Mouse (Mus musculus) kidney, postnatal 36 days (tissue): ENCODE results near the gene Slamf1.
"Not testable (repeated sequence)": the region's sequence is repeated elsewhere in the genome, so short reads cannot be mapped to it uniquely, and the experiment has no call there.

ENCODE experiments used
- DNase-seq, 2 experiments: peaks; one replicate each; pipeline ENCODE4 v3.0.0; 2021 to 2022; ENCODE audit warnings: mixed read lengths in 2 of 2

The Slamf1 gene

GRCm38 (mm10) chr1:171811048-171811447 is 44.1 kb downstream of the Slamf1 start:
- DNase-seq = not testable (repeated sequence)

GRCm38 (mm10) chr1:171815545-171816439 is 48.9 kb downstream of the Slamf1 start:
- peak; percentile 22 to 32 for DNase-seq

GRCm38 (mm10) chr1:171816991-171817390 is 50.1 kb downstream of the Slamf1 start:
- DNase-seq = no peak

GRCm38 (mm10) chr1:171821331-171821730 is 54.4 kb downstream of the Slamf1 start:
- DNase-seq = no peak

- DNase-seq = no peak
Measured at GRCm38 (mm10) chr1:171825462-171825861, 58.5 kb downstream of the Slamf1 start.

GRCm38 (mm10) chr1:171826164-171826563 is 59.2 kb downstream of the Slamf1 start:
- DNase-seq = peak in 1 of 2 experiments; percentile 13

GRCm38 (mm10) chr1:171827674-171828073 is 60.7 kb downstream of the Slamf1 start:
- no peak for DNase-seq

- DNase-seq = no peak
Measured at GRCm38 (mm10) chr1:171839488-171839887, 72.6 kb downstream of the Slamf1 start, which contains the start of gene Cd84. Gene Cd84, plus strand, starts transcription at chr1:171839697.

GRCm38 (mm10) chr1:171840450-171841023 is 73.6 kb downstream of the Slamf1 start:
- DNase-seq = no peak

GRCm38 (mm10) chr1:171845035-171845754 is 78.3 kb downstream of the Slamf1 start:
- DNase-seq = peak in 1 of 2 experiments; percentile 5

- DNase-seq = no peak
Measured at GRCm38 (mm10) chr1:171848201-171848600, 81.3 kb downstream of the Slamf1 start.

- DNase-seq = no peak
Measured at GRCm38 (mm10) chr1:171848757-171849156, 81.8 kb downstream of the Slamf1 start.

- no peak for DNase-seq
Measured at GRCm38 (mm10) chr1:171849454-171849853, 82.5 kb downstream of the Slamf1 start.
